Mouse (Mus musculus) brain, embryonic 14.5 days (tissue): ENCODE measurements around the gene Thsd7a.

Source experiments
- CTCF ChIP-seq: fragments of 200-500 bp; IDR thresholded peaks from 2 replicates; pipeline ENCODE4 v1.5.1; 2012; ENCODE audit warnings: inconsistent platforms, mild to moderate bottlenecking, moderate library complexity, borderline replicate concordance; ENCODE audit not compliant: insufficient read depth, insufficient read length; ENCODE audit errors: extremely low read depth
- POLR2A ChIP-seq: fragments of 200-500 bp; IDR thresholded peaks from 2 replicates; pipeline ENCODE4 v1.6.1; 2012; ENCODE audit warnings: mild to moderate bottlenecking, inconsistent platforms, borderline replicate concordance; ENCODE audit not compliant: poor library complexity, insufficient read depth, insufficient read length, severe bottlenecking; ENCODE audit errors: extremely low read depth

DNA sequence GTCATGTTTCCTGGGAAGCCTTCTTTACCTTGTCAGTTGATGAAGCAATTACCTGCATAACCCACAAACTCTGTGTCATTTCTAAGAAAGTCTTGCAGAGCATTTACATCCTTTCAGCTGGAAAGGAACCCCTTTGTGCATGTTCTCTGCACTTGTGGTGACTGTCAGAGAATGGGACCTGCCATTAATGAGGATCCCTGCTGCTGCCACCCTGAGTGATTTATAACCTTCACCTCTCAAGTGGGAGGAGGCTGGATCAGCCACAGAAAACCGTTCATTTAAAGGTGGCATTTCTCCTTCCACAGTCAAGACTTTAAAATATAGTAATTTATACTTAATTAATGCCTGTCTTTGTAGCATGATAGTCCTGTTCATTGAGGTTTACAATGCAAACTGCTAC is 99.6 kb downstream of the Thsd7a start:
- no peak for TF ChIP-seq CTCF
- TF ChIP-seq POLR2A = no peak
